8 mouse cellular contexts compared by ENCODE assay signal in the genomic region with DNA sequence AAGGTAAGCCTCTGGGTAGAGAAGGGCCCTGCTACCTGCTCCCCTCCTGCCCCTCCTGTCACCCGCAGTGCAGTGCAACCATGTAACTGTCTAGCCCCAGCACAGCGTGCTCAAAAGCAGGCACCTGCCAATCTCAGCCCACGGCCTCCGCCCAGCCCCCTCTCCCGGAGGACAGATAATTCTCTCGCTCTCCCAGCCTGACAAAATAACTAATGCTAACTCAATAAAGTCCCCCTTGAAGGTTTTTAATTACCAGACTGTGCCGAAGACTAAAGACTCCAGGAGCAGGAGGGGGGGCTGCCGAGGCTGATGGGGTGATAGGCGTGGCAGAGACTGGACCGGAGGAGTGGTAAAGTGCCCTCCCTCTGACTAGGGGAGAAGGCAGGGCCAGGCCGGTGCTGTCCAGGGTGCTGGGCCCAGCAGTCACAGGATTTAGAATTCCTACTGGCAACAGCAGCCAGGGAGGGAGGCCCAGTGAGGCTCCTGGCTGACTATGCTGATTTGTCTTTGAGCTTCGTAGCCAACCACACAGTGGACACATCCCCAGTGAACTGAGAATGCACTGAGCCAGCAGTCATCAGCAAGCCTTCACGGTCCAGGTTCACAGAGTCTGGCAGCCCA.
DNase-seq lines count a peak whose midpoint lies in the region; ATAC-seq and TF ChIP-seq lines count a peak whose summit lies in the region.

No protein-coding gene starts in this region.

- H3K27ac ChIP-seq in ES-E14 (ENCODE audit: insufficient read depth, low read depth, low read length, poor library complexity, severe bottlenecking): no peak overlapping the region
- H3K27ac ChIP-seq in intestine, embryonic 16.5 days (ENCODE audit: low read length): no peak overlapping the region
- 0 out of 2 replicates have a peak overlapping the region, but pooled peaks have one; percentile 34 for H3K27ac ChIP-seq in neural tube, embryonic 14.5 days (ENCODE audit: low read depth, low read length)
- no peak overlapping the region for H3K27ac ChIP-seq in left cerebral cortex, adult 2 months

- peak overlapping the region; percentile 33; the same call in 1 of the 2 replicates for H3K9ac ChIP-seq in ES-E14 (ENCODE audit: insufficient read depth, low read depth, low read length, poor library complexity, severe bottlenecking)
- H3K9ac ChIP-seq in intestine, embryonic 16.5 days (ENCODE audit: low read depth, low read length): no peak overlapping the region
- peak overlapping the region; percentile 32; the same call in 1 of the 2 replicates for H3K9ac ChIP-seq in neural tube, embryonic 14.5 days (replicated peaks; ENCODE audit: low read depth, low read length)

- peak; percentile 54 for ATAC-seq in intestine, embryonic 16.5 days
- ATAC-seq in neural tube, embryonic 14.5 days (ENCODE audit: low read depth): peak; percentile 19; the same call in 1 of the 2 replicates

- H3K27me3 ChIP-seq in intestine, embryonic 16.5 days (replicated peaks; ENCODE audit: control insufficient read depth, insufficient read depth, low read length): no peaks in the 10 kb centered on the region
- peaks cover 2% of the 10 kb centered on the region; the same call in 1 of the 2 replicates for H3K27me3 ChIP-seq in neural tube, embryonic 14.5 days (ENCODE audit: control insufficient read depth, insufficient read depth, low read length)

- no peaks in the 10 kb centered on the region for H3K9me3 ChIP-seq in ES-E14 (ENCODE audit: control insufficient read depth, insufficient read depth, low read depth, low read length)
- no peaks in the 10 kb centered on the region for H3K9me3 ChIP-seq in intestine, embryonic 16.5 days (ENCODE audit: control insufficient read depth, low read length)
- H3K9me3 ChIP-seq in neural tube, embryonic 14.5 days (ENCODE audit: control insufficient read depth, low read length): no peaks in the 10 kb centered on the region

- H3K4me1 ChIP-seq in ES-E14 (ENCODE audit: control insufficient read depth in 2 of 2, insufficient read depth in 2 of 2, low read length in 2 of 2, poor library complexity in 1 of 2): peaks cover 7 to 14% of the 10 kb centered on the region in 2 experiments
- H3K4me1 ChIP-seq in intestine, embryonic 16.5 days (ENCODE audit: control insufficient read depth, insufficient read depth, low read length): peaks cover 57% of the 10 kb centered on the region
- peaks cover 81% of the 10 kb centered on the region for H3K4me1 ChIP-seq in neural tube, embryonic 14.5 days (ENCODE audit: control insufficient read depth, insufficient read depth, low read length)

- H3K4me2 ChIP-seq in intestine, embryonic 16.5 days (ENCODE audit: low read depth, low read length): peak overlapping the region; percentile 17; the same call in 1 of the 2 replicates
- H3K4me2 ChIP-seq in neural tube, embryonic 14.5 days (ENCODE audit: low read depth, low read length): peak overlapping the region; percentile 11; the same call in 1 of the 2 replicates

- no peaks in the 10 kb centered on the region for H3K36me3 ChIP-seq in ES-E14 (ENCODE audit: control insufficient read depth, insufficient read depth, low read length, poor library complexity, severe bottlenecking)
- no peaks in the 10 kb centered on the region for H3K36me3 ChIP-seq in intestine, embryonic 16.5 days (ENCODE audit: control insufficient read depth, insufficient read depth, low read length)
- H3K36me3 ChIP-seq in neural tube, embryonic 14.5 days (ENCODE audit: control insufficient read depth, insufficient read depth, low read length): no peaks in the 10 kb centered on the region

- 9% methylated on average over 13 of the region's 13 CpGs for WGBS in intestine, embryonic 16.5 days
- WGBS in neural tube, embryonic 14.5 days: 3% methylated on average over 13 of the region's 13 CpGs

- intact Hi-C loops in left cerebral cortex, adult 2 months (cut with DNase I): no loop called here

- DNase-seq in ES-E14 (ENCODE audit: low read depth, low spot score): no peak
- peak; percentile 40 for DNase-seq in brain, adult 2 months (ENCODE audit: low read depth, low spot score)
- peak; percentile 94 for DNase-seq in heart, adult 11 months
- DNase-seq in lung, adult 18-20 months: peak; percentile 42 to 58
- no peak for DNase-seq in left cerebral cortex, adult 2 months (ENCODE audit: extremely low spot score in 1 of 2, low spot score in 2 of 2)
- no peak for DNase-seq in cerebellum, adult 9-11 months

- no peak for TF ChIP-seq CTCF in left cerebral cortex, adult 2 months (IDR thresholded peaks at IDR 0.05)

- in situ Hi-C loops in ES-E14 (cut with MboI; ENCODE audit: low sequenced_read_pairs in 2 of 2, unreplicated experiment in 2 of 2): no loop called here

- peak overlapping the region; percentile 33 to 61 for H3K4me3 ChIP-seq in ES-E14 (ENCODE audit: insufficient read depth in 1 of 2, low read depth in 1 of 2, low read length in 2 of 2, poor library complexity in 1 of 2, severe bottlenecking in 1 of 2)
- 0 out of 2 replicates have a peak overlapping the region, but pooled peaks have one; percentile 12 for H3K4me3 ChIP-seq in intestine, embryonic 16.5 days (ENCODE audit: low read length)
- no peak overlapping the region for H3K4me3 ChIP-seq in neural tube, embryonic 14.5 days (ENCODE audit: low read depth, low read length)
- no peak overlapping the region for H3K4me3 ChIP-seq in left cerebral cortex, adult 2 months

TF ChIP-seq in ES-E14, 5 proteins besides CTCF, POLR2A, EP300 and RAD21:
- TF ChIP-seq HCFC1 (IDR thresholded peaks at IDR 0.05; ENCODE audit: borderline replicate concordance, insufficient read depth, low read length) (no peak), MAFK (IDR thresholded peaks at IDR 0.05; ENCODE audit: insufficient read depth, low read depth, low read length) (no peak), CHD2 (IDR thresholded peaks at IDR 0.05; ENCODE audit: low read depth, low read length) (no peak), ZNF384 (IDR thresholded peaks at IDR 0.05; ENCODE audit: low read depth, low read length) (no peak), ZC3H11A (IDR thresholded peaks at IDR 0.05; ENCODE audit: borderline replicate concordance, low read depth, low read length) (no peak)

Comparison
In these comparisons a context has a peak if more than half of its experiments do, and no peak if none do; other contexts are left out.
1. DNase-seq: peak in brain, adult 2 months (single experiment), heart, adult 11 months (single experiment) and lung, adult 18-20 months (2 of 2); none in ES-E14 (single experiment), left cerebral cortex, adult 2 months (0 of 2) and cerebellum, adult 9-11 months (single experiment).
2. H3K4me3 ChIP-seq: peak in ES-E14 (2 of 2) and intestine, embryonic 16.5 days (single experiment); none in neural tube, embryonic 14.5 days (single experiment) and left cerebral cortex, adult 2 months (single experiment).